Mouse (Mus musculus): Measurements from ENCODE around the gene Il16. TPM values are rescaled to one million over a fixed set of nuclear protein-coding genes. Genes with fewer than 3 reads are reported as not detected.

Il16 gene
- polyA plus RNA-seq, 1 experiment from 2014 or later = 1.6 TPM

- Histone ChIP-seq H3K9ac (no peak overlapping the region), H3K27me3 (no peaks in the 10 kb centered on the region), H3K27ac (no peak overlapping the region), H3K4me1 (replicated peaks) (peaks cover 12% of the 10 kb centered on the region), H3K4me2 (peak overlapping the region; percentile 15; the same call in 1 of the 2 replicates), H3K36me3 (no peaks in the 10 kb centered on the region), H3K4me3 (no peak overlapping the region), H3K9me3 (no peaks in the 10 kb centered on the region)
- WGBS = 60% methylated on average over 8 of the region's 8 CpGs
- ATAC-seq (ENCODE audit: low FRiP score) = no peak
These were observed 671 bp upstream of the Il16 start for GRCm38 (mm10) chr7:83746107-83746687.

- Histone ChIP-seq H3K4me2 (no peak overlapping the region; the same call in 1 of the 2 replicates), H3K9ac (no peak overlapping the region)
- no peak for ATAC-seq (ENCODE audit: low FRiP score)
These were observed 487 bp downstream of the Il16 start for GRCm38 (mm10) chr7:83745065-83745412.

GRCm38 (mm10) chr7:83744250-83744649, 1.3 kb downstream of the Il16 start:
- ATAC-seq (ENCODE audit: low FRiP score) = peak; percentile 36; the same call in 1 of the 2 replicates
- Histone ChIP-seq H3K9ac (no peak overlapping the region), H3K4me2 (no peak overlapping the region), H3K27ac (no peak overlapping the region), H3K9me3 (no peaks in the 10 kb centered on the region), H3K4me3 (no peak overlapping the region), H3K4me1 (replicated peaks) (peaks cover 12% of the 10 kb centered on the region), H3K36me3 (no peaks in the 10 kb centered on the region), H3K27me3 (no peaks in the 10 kb centered on the region)
- 73% methylated on average over 4 of the region's 4 CpGs for WGBS

More at GRCm38 (mm10) chr7:83745065-83745412, 487 bp downstream of the Il16 start:
- peaks cover 12% of the 10 kb centered on the region for H3K4me1 ChIP-seq (replicated peaks)
- 81% methylated on average over 9 of the region's 9 CpGs for WGBS
- H3K27me3 ChIP-seq = no peaks in the 10 kb centered on the region
- no peak overlapping the region for H3K27ac ChIP-seq
- no peaks in the 10 kb centered on the region for H3K36me3 ChIP-seq
- H3K9me3 ChIP-seq = no peaks in the 10 kb centered on the region
- H3K4me3 ChIP-seq = no peak overlapping the region

- H3K4me1 ChIP-seq (replicated peaks) = peaks cover 12% of the 10 kb centered on the region
- no peak overlapping the region for H3K4me2 ChIP-seq
- no peak overlapping the region for H3K4me3 ChIP-seq
- WGBS = 65% methylated on average over 3 of the region's 3 CpGs
- H3K9me3 ChIP-seq = no peaks in the 10 kb centered on the region
- no peaks in the 10 kb centered on the region for H3K27me3 ChIP-seq
- H3K27ac ChIP-seq = no peak overlapping the region
- H3K9ac ChIP-seq = no peak overlapping the region
- no peak for ATAC-seq (ENCODE audit: low FRiP score)
- H3K36me3 ChIP-seq = no peaks in the 10 kb centered on the region
These were observed 2.8 kb downstream of the Il16 start for GRCm38 (mm10) chr7:83742690-83743089.

- 76% methylated on average over 2 of the region's 2 CpGs for WGBS
- Histone ChIP-seq H3K9ac (no peak overlapping the region), H3K4me3 (no peak overlapping the region), H3K27me3 (no peaks in the 10 kb centered on the region), H3K4me2 (no peak overlapping the region), H3K4me1 (replicated peaks) (peaks cover 12% of the 10 kb centered on the region), H3K9me3 (no peaks in the 10 kb centered on the region), H3K27ac (no peak overlapping the region), H3K36me3 (no peaks in the 10 kb centered on the region)
- no peak for ATAC-seq (ENCODE audit: low FRiP score)
These were observed 3.5 kb downstream of the Il16 start for GRCm38 (mm10) chr7:83742026-83742425.

GRCm38 (mm10) chr7:83739680-83740310, 5.7 kb downstream of the Il16 start:
- H3K9ac ChIP-seq = no peak overlapping the region
- H3K4me2 ChIP-seq = no peak overlapping the region
- H3K4me1 ChIP-seq (replicated peaks) = no peaks in the 10 kb centered on the region
- ATAC-seq (ENCODE audit: low FRiP score) = no peak
- no peak overlapping the region for H3K4me3 ChIP-seq
- H3K27me3 ChIP-seq = no peaks in the 10 kb centered on the region
- no peaks in the 10 kb centered on the region for H3K36me3 ChIP-seq
- no peaks in the 10 kb centered on the region for H3K9me3 ChIP-seq
- H3K27ac ChIP-seq = no peak overlapping the region
- WGBS = 57% methylated on average over 7 of the region's 7 CpGs

- ATAC-seq (ENCODE audit: low FRiP score) = no peak
- 86% methylated on average over 10 of the region's 10 CpGs for WGBS
- no peak overlapping the region for H3K9ac ChIP-seq
These were observed 6.7 kb downstream of the Il16 start for GRCm38 (mm10) chr7:83738623-83739462.

GRCm38 (mm10) chr7:83737914-83738490, 7.5 kb downstream of the Il16 start:
- H3K9me3 ChIP-seq = no peaks in the 10 kb centered on the region
- no peak overlapping the region for H3K4me3 ChIP-seq
- no peaks in the 10 kb centered on the region for H3K36me3 ChIP-seq
- no peak for ATAC-seq (ENCODE audit: low FRiP score)
- WGBS = 72% methylated on average over 6 of the region's 6 CpGs
- H3K9ac ChIP-seq = no peak overlapping the region
- H3K4me1 ChIP-seq (replicated peaks) = no peaks in the 10 kb centered on the region
- no peak overlapping the region for H3K27ac ChIP-seq
- H3K4me2 ChIP-seq = no peak overlapping the region
- H3K27me3 ChIP-seq = no peaks in the 10 kb centered on the region

More at GRCm38 (mm10) chr7:83738623-83739462, 6.7 kb downstream of the Il16 start:
- Histone ChIP-seq H3K4me2 (no peak overlapping the region), H3K27me3 (no peaks in the 10 kb centered on the region), H3K4me3 (no peak overlapping the region), H3K9me3 (no peaks in the 10 kb centered on the region), H3K27ac (no peak overlapping the region), H3K36me3 (no peaks in the 10 kb centered on the region), H3K4me1 (replicated peaks) (no peaks in the 10 kb centered on the region)

GRCm38 (mm10) chr7:83736341-83737115, 9.0 kb downstream of the Il16 start:
- no peaks in the 10 kb centered on the region for H3K27me3 ChIP-seq
- WGBS = 77% methylated on average over 6 of the region's 6 CpGs
- no peak overlapping the region for H3K4me2 ChIP-seq
- 0 out of 2 replicates have a peak, but pooled peaks cover 3% of the 10 kb centered on the region for H3K4me1 ChIP-seq (replicated peaks)
- H3K9ac ChIP-seq = no peak overlapping the region
- H3K9me3 ChIP-seq = no peaks in the 10 kb centered on the region
- H3K36me3 ChIP-seq = no peaks in the 10 kb centered on the region
- no peak overlapping the region for H3K4me3 ChIP-seq
- no peak for ATAC-seq (ENCODE audit: low FRiP score)
- H3K27ac ChIP-seq = no peak overlapping the region

- no peak overlapping the region for H3K9ac ChIP-seq
- 91% methylated on average over 7 of the region's 7 CpGs for WGBS
- no peak overlapping the region for H3K4me2 ChIP-seq
- no peak overlapping the region for H3K4me3 ChIP-seq
- no peaks in the 10 kb centered on the region for H3K9me3 ChIP-seq
- ATAC-seq (ENCODE audit: low FRiP score) = no peak
- 0 out of 2 replicates have a peak, but pooled peaks cover 3% of the 10 kb centered on the region for H3K4me1 ChIP-seq (replicated peaks)
- no peaks in the 10 kb centered on the region for H3K27me3 ChIP-seq
- H3K36me3 ChIP-seq = no peaks in the 10 kb centered on the region
- no peak overlapping the region for H3K27ac ChIP-seq
These were observed 10.3 kb downstream of the Il16 start for GRCm38 (mm10) chr7:83735108-83735781.

GRCm38 (mm10) chr7:83734671-83735082, 10.8 kb downstream of the Il16 start:
- 56% methylated on average over 6 of the region's 6 CpGs for WGBS
- Histone ChIP-seq H3K36me3 (no peaks in the 10 kb centered on the region), H3K9me3 (no peaks in the 10 kb centered on the region), H3K27ac (no peak overlapping the region), H3K27me3 (no peaks in the 10 kb centered on the region), H3K4me2 (no peak overlapping the region), H3K9ac (no peak overlapping the region), H3K4me3 (no peak overlapping the region), H3K4me1 (replicated peaks) (0 out of 2 replicates have a peak, but pooled peaks cover 3% of the 10 kb centered on the region)
- no peak for ATAC-seq (ENCODE audit: low FRiP score)
